Mouse (Mus musculus) intestine, postnatal 0 days (tissue): ENCODE results near the gene Efna5. TPM values are rescaled to one million over a fixed set of nuclear protein-coding genes. Genes with fewer than 3 reads are reported as not detected.

Experiments
- ATAC-seq: fragments of 200-750 bp; cut with Nextera tagmentation; 2 replicates; pipeline ENCODE4 v1.8.0; 2017; ENCODE audit warnings: mild to moderate bottlenecking, moderate TSS enrichment, moderate library complexity
- H3K27ac ChIP-seq: fragments of 300-500 bp; sonication (generic); 2 replicates; pipeline ENCODE4 v1.5.1; 2014; ENCODE audit warnings: mild to moderate bottlenecking, low read depth, low read length, moderate library complexity
- H3K27me3 ChIP-seq: fragments of 300-500 bp; sonication (generic); replicated peaks from 2 replicates; pipeline ENCODE4 v1.6.1; 2014; ENCODE audit warnings: low read length, mixed read lengths; ENCODE audit not compliant: control insufficient read depth, insufficient read depth
- H3K36me3 ChIP-seq: fragments of 300-500 bp; sonication (generic); 2 replicates; pipeline ENCODE4 v1.6.1; 2014; ENCODE audit warnings: mild to moderate bottlenecking, moderate library complexity; ENCODE audit not compliant: control insufficient read depth, insufficient read depth
- H3K4me1 ChIP-seq: fragments of 300-500 bp; sonication (generic); replicated peaks from 2 replicates; pipeline ENCODE4 v1.6.1; 2014; ENCODE audit warnings: antibody characterized with exemption, low read length, mixed read lengths; ENCODE audit not compliant: control insufficient read depth, insufficient read depth
- H3K4me2 ChIP-seq: fragments of 300-500 bp; sonication (generic); replicated peaks from 2 replicates; pipeline ENCODE4 v1.6.1; 2014; ENCODE audit warnings: low read depth, mild to moderate bottlenecking, moderate library complexity
- H3K4me3 ChIP-seq: fragments of 300-500 bp; sonication (generic); 2 replicates; pipeline ENCODE4 v1.5.1; 2014; ENCODE audit warnings: low read depth, low read length
- H3K9ac ChIP-seq: fragments of 300-500 bp; sonication (generic); 2 replicates; pipeline ENCODE4 v1.6.1; 2014; ENCODE audit warnings: mild to moderate bottlenecking, low read depth, low read length
- H3K9me3 ChIP-seq: fragments of 300-500 bp; sonication (generic); 2 replicates; pipeline ENCODE4 v1.6.1; 2016; ENCODE audit warnings: mixed run types; ENCODE audit not compliant: control insufficient read depth
- CTCF ChIP-seq: sonication (generic); IDR thresholded peaks from 2 replicates; pipeline ENCODE4 v1.5.1; 2016; ENCODE audit warnings: low read depth, mild to moderate bottlenecking, control low read depth, antibody characterized with exemption, moderate library complexity
- WGBS: fragments of 180-500 bp; shearing (Covaris S2); extraction: QIAGEN DNeasy Blood & Tissue Kit; methylation state at CpG from one replicate; pipeline ENCODE4 v1.1.7; 2014; 5-methylcytosine and 5-hydroxymethylcytosine counted together
- polyA plus RNA-seq: library from polyadenylated mRNA; unstranded; fragments of >200 nt; fragmentation: Nextera tagmentation; extraction: Ambion mirVana; gene quantifications from 2 replicates; pipeline ENCODE4 v1.2.1, GENCODE M21; 2015

Efna5 gene
- polyA plus RNA-seq, 1 experiment from 2014 or later: 8.6 TPM

- no peaks in the 10 kb centered on the region for H3K9me3 ChIP-seq
- H3K36me3 ChIP-seq: no peaks in the 10 kb centered on the region
- H3K4me1 ChIP-seq: no peaks in the 10 kb centered on the region
- no peaks in the 10 kb centered on the region for H3K27me3 ChIP-seq
- no peak overlapping the region for H3K4me2 ChIP-seq
- no peak for ATAC-seq
- no peak overlapping the region for H3K27ac ChIP-seq
- TF ChIP-seq CTCF: no peak
- no peak overlapping the region for H3K4me3 ChIP-seq
- no peak overlapping the region for H3K9ac ChIP-seq
- WGBS: 92% methylated on average over 11 of the region's 11 CpGs
Observed at GRCm38 (mm10) chr17:62821219-62821618, 59.9 kb downstream of the Efna5 start.

- Histone ChIP-seq H3K27me3 (no peaks in the 10 kb centered on the region), H3K9me3 (no peaks in the 10 kb centered on the region), H3K4me2 (no peak overlapping the region), H3K4me1 (no peaks in the 10 kb centered on the region), H3K36me3 (no peaks in the 10 kb centered on the region), H3K27ac (no peak overlapping the region), H3K9ac (no peak overlapping the region), H3K4me3 (no peak overlapping the region)
- ATAC-seq: no peak
- TF ChIP-seq CTCF: no peak
- WGBS: 92% methylated on average over 5 of the region's 5 CpGs
Observed at GRCm38 (mm10) chr17:62819931-62820330, 61.2 kb downstream of the Efna5 start.

- Histone ChIP-seq H3K4me2 (no peak overlapping the region), H3K4me3 (no peak overlapping the region), H3K36me3 (no peaks in the 10 kb centered on the region), H3K27ac (no peak overlapping the region), H3K9ac (no peak overlapping the region), H3K4me1 (no peaks in the 10 kb centered on the region), H3K27me3 (no peaks in the 10 kb centered on the region), H3K9me3 (no peaks in the 10 kb centered on the region)
- 33% methylated on average over 8 of the region's 8 CpGs for WGBS
- ATAC-seq: no peak
- no peak for TF ChIP-seq CTCF
Observed at GRCm38 (mm10) chr17:62818821-62819220, 62.3 kb downstream of the Efna5 start.

- no peaks in the 10 kb centered on the region for H3K9me3 ChIP-seq
- no peak overlapping the region for H3K4me2 ChIP-seq
- no peak for TF ChIP-seq CTCF
- WGBS: 46% methylated on average over 2 of the region's 2 CpGs
- H3K27ac ChIP-seq: no peak overlapping the region
- H3K9ac ChIP-seq: no peak overlapping the region
- no peaks in the 10 kb centered on the region for H3K4me1 ChIP-seq
- H3K36me3 ChIP-seq: no peaks in the 10 kb centered on the region
- H3K4me3 ChIP-seq: no peak overlapping the region
- no peak for ATAC-seq
- no peaks in the 10 kb centered on the region for H3K27me3 ChIP-seq
Observed at GRCm38 (mm10) chr17:62818337-62818736, 62.8 kb downstream of the Efna5 start.

- Histone ChIP-seq H3K27me3 (no peaks in the 10 kb centered on the region), H3K4me2 (no peak overlapping the region), H3K4me1 (no peaks in the 10 kb centered on the region), H3K9ac (no peak overlapping the region), H3K4me3 (no peak overlapping the region), H3K27ac (no peak overlapping the region), H3K36me3 (no peaks in the 10 kb centered on the region), H3K9me3 (no peaks in the 10 kb centered on the region)
- 58% methylated on average over 10 of the region's 10 CpGs for WGBS
- ATAC-seq: no peak
- TF ChIP-seq CTCF: no peak
Observed at GRCm38 (mm10) chr17:62816879-62817278, 64.2 kb downstream of the Efna5 start.

GRCm38 (mm10) chr17:62813461-62813860, 67.7 kb downstream of the Efna5 start:
- Histone ChIP-seq H3K4me2 (no peak overlapping the region), H3K27me3 (no peaks in the 10 kb centered on the region), H3K4me1 (no peaks in the 10 kb centered on the region), H3K27ac (no peak overlapping the region), H3K9me3 (no peaks in the 10 kb centered on the region), H3K4me3 (no peak overlapping the region), H3K9ac (no peak overlapping the region), H3K36me3 (no peaks in the 10 kb centered on the region)
- WGBS: 90% methylated on average over 6 of the region's 6 CpGs
- ATAC-seq: no peak
- no peak for TF ChIP-seq CTCF

GRCm38 (mm10) chr17:62807891-62808290, 73.2 kb downstream of the Efna5 start:
- Histone ChIP-seq H3K4me1 (no peaks in the 10 kb centered on the region), H3K27me3 (no peaks in the 10 kb centered on the region), H3K4me3 (no peak overlapping the region), H3K36me3 (no peaks in the 10 kb centered on the region), H3K9me3 (no peaks in the 10 kb centered on the region), H3K27ac (no peak overlapping the region), H3K4me2 (no peak overlapping the region), H3K9ac (no peak overlapping the region)
- TF ChIP-seq CTCF: no peak
- no peak for ATAC-seq
- 91% methylated on average over 4 of the region's 4 CpGs for WGBS
